Mouse (Mus musculus): ENCODE data around the gene Ranbp10.
"Not testable (repeated sequence)": the region's sequence is repeated elsewhere in the genome, so short reads cannot be mapped to it uniquely, and the experiment has no call there.

Gene Ranbp10

DNA sequence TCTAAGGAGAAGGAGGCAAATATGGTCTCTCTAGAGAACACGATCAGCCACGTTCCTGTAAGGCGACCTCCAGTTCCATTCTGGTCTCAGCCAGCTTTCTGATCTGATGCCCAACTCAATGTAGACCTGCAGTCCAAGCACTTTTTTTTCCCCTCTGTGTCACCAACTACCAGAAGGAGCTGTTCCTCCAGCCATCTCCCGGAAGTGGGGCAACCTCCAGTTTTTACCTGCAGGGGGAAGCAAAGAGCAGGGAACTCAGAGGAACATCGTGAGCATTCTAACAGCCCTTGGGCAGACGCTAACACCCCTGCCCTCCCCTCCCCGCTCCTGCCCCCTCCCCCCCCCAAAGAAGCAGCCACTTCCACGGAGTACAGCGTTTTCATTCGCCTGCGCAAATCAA lies 8.2 kb upstream of the Ranbp10 start:
- in situ Hi-C loops (cut with MboI, MseI): no loop called here

DNA sequence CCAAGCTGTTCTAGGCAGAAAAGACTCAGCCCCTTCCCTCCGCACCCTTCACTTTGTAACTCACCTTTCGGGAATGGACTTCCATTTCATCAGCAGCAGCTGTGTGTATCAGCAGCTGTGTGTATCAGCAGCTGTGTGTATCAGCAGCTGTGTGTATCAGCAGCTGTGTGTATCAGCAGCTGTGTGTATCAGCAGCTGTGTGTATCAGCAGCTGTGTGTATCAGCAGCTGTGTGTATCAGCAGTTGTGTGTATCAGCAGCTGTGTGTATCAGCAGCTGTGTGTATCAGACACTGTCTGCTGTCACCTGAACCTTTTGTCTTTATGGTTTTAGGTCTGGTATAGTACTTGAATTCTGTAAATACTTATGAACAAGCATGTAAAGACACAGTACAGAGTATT lies 6.6 kb upstream of the Ranbp10 start:
- in situ Hi-C loops (cut with MboI, MseI): not testable (repeated sequence)

DNA sequence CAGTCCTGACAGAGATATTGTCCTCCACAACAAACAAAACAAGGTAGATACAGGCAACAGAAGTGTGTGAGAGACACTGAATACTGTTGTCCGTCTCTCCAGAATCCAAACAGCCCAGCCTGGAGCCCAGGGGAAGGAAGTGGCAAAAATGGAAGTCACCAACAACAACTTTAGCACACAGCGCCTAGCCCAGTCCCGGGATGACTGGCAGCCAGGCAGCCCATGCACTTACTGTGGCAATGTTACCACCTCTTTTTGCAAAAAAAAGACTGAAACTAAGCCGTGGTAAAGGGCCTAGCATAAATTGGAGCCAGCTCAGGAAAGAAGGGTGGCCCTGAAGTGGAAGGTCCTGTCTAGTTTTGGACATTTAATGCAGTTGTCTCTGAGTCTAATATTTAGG lies 771 bp downstream of the Ranbp10 start:
- in situ Hi-C loops (cut with MboI, MseI): no loop called here

DNA sequence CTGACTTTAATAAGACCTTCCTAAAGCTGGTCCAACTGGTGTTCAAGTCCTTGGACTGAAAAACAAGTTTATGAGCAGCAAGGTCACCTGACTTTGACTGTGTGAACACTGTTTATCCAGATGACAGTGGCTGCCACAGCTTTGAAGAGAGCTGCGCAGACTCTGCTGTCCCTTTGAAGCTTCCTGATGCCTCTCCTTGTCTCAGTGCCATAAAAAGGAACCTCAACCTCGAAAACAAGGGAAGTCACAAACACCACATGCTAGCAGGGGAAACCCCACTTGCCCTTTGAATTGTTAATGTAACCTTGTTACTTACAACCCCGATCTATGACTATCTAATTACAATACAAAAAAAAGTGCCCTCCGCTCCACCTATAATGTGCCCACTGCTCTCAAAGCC lies 1.6 kb downstream of the Ranbp10 start:
- in situ Hi-C loops (cut with MboI, MseI): no loop called here

DNA sequence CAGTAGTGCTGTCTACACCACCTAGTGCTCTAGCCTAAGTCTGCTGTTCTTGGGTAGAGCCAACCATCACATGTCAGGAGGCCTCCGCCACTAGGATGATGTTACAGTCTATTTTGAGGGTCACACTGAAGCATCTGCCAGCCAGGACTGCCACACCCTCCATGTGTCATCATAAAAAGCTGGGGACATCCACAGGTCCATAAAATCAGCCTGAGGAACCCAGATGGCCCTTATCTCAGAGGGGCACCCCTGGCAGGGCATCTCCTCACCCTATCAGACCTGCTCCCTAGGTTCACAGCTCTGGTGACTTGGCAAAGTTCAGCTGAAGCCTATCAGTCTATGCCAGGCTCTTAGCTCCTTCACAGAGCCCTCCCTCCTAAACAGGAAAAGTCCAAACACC lies 6.2 kb downstream of the Ranbp10 start:
- in situ Hi-C loops (cut with MboI, MseI): no loop called here

DNA sequence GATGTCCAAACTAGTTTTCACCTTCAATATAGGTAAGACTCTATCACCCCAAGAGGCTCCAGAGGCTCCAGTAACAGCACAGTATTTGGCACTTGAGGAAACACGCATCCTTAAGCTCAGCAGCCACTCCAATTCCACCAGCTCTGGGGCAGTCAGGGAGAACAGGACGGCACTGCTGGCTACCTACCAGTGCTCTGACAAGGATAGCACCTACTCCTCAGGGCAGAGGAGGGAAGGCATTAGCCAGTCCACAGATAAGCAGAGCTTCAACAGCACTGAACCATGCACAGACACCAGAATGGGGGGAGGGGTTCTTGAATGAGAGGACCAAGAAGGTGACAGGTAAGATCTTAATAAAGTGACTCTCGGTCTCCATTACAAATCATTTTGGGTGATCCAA lies 7.5 kb downstream of the Ranbp10 start:
- in situ Hi-C loops (cut with MboI, MseI): no loop called here

DNA sequence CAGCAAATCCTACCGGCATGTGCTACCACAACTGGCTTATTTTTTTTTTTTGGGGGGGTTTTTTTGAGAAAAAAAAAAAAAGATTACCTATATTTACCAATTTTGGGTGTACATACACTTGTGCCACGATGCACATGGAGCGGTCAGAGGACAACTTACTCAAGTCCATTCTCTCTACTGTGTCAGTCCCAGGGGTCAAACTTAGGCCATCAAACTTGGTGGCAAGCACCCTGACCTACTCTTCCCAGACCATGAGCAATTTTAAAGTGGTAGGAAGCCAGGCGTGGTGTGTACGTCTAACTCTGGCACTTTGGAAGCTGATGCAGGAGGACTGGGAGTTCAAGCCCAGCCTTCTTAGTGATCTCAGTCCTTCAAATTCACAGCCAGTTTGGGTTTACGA lies 13.9 kb downstream of the Ranbp10 start:
- in situ Hi-C loops (cut with MboI, MseI): no loop called here

DNA sequence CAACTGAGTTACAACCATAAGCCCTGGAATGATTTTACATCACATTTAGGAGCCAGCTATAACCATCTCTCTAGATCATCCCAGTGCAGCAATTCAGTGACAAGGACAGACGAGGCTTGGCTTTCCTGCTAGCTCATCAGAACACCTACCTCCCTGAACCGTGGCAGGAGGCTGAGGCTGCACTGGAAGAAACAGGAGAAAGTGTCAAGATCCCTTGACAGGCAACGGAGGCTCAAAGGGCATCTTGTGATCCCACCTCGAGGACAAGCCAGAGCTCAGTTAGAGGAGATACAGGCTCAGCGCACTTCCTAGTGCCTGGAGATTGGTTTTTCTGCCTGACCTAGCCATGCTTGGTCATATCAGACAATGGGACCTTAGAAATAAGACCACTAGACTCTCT lies 14.6 kb downstream of the Ranbp10 start:
- in situ Hi-C loops (cut with MboI, MseI): no loop called here

DNA sequence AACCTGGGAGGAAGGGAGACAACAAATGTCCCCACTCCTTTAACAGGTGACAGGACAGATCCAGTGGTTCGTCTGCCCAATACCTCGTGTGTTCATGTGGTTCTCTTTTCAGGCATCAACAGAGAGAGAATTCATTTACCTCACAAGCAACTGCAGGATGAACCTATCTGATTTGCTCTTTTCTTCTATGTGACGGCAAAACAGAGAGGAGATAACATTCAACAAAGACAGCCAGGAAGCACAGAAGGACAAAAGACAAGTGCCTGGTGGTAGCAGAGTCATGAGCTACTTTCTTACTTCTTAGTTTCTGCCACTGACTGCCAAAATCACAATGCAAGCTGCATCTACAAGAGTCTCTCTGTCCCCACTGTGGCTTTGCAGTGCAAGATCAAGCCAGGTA lies 15.6 kb downstream of the Ranbp10 start:
- in situ Hi-C loops (cut with MboI, MseI): no loop called here

DNA sequence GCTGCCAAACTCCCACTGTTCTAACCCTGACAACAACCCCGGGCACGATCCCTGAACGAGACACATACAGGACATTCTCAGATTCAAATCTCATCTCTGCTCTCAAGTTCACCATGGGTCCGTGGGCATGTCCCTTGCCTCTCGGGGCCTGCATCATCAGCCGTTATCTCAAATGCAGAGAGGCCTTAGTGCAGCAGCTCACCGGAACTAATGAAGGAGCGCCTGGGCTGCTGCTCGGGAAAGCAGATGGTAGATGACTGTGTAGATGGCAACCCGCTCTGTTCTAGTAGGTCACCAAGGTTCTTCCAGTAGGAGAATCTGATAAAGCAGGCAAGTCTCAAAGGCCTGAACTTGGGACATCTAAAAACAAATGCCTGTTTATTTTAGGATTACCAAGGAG lies 16.1 kb downstream of the Ranbp10 start:
- in situ Hi-C loops (cut with MboI, MseI): no loop called here

DNA sequence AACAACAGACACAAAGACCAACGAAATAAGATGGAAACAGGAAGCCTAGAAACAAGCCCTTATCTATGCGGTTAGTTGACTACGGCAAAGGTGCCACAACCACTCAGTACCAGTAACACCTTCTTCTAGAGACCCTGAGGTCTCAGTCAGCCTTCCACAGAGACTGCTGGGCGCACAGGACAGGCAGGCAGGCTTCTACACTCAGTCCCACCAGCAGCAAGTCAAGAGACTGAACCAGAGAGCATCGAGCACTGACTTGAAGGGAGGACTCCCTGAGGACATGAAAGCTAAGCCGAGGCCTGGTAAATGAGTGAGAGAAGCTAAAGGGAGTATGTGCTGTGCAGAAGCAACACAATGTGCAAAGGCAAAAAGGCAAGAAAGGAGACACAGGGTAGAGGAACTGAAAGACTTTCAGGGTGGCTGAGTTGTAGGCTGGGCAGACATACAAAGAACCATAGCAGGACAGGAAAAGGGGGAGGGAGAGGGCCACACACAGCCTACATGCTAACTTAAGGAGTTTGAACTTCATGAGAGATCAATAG lies 16.8 kb downstream of the Ranbp10 start:
- in situ Hi-C loops (cut with MboI, MseI): no loop called here

DNA sequence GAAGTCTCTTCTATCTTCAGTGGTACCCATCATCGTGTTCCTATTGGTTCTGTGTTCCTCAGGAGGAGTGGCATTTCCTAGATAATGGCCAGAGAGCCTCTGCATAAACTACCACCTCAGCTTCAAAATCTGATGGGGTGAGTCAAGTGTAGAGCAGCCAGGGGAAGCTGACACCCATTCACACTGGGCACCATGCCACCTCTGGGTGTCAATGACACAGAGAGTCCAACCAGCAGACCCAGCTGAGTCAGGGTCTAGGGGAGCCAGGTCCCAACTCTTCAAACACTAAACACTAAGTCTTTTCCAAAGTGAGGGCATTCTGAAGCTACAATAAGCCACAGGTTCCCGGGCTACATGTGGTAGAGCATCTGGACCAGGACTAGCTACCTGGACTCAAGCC lies 18.7 kb downstream of the Ranbp10 start:
- in situ Hi-C loops (cut with MboI, MseI): no loop called here

DNA sequence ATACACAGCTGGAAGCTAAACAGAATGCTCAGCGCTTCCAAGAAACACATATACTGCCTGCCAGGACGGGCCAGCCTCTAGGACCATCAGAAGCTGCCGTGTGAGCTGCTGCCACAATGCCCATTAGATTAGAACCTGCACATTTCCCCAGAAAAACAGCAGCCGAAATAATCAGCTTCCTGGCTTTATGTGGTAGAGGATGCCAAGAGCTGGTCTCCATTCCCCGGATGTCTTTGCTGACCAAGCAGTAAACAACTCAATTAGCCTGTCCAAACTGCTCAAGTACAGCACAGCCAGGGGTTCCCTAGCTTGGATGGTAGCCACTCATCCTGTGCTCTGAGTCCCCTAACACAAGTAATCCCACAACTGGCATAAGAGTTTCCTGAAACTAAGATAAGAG lies 19.4 kb downstream of the Ranbp10 start:
- in situ Hi-C loops (cut with MboI, MseI): no loop called here

DNA sequence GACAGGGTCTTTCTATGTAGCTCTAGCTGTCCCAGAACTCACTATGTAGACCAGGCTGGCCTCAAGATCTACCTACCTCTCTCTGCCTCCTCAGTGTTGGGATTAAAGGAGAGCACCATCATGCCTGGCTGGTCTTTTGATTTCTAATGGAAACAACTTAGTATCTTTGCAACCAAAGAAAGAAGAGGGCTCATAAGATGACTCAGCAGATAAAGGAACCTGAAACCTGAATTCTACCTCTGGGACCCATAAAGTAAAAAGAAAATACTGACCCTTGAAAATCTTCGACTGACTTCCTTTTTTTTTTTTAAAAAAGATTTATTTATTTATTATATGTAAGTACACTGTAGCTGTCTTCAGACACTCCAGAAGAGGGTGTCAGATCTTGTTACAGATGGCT lies 21.2 kb downstream of the Ranbp10 start:
- in situ Hi-C loops (cut with MboI, MseI): no loop called here

DNA sequence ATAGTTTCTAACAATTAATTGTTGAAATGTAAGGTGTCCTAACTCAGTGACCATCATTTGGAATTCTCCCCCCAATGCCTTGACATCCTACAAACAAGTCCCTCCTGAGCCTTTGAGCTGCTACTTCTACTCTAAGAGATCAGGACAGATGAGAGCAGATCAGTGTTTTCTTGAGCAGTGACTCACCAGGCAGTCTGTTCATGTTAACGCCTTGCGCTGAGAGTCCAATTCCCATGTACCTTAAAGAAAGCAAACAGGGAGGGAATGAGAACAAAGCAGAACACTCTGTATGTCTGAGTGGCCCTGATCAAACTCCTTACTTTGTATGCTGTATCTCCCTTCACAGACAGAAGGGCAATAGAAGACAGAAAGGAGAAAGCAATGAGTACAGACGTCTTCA lies 21.8 kb downstream of the Ranbp10 start:
- in situ Hi-C loops (cut with MboI, MseI): no loop called here

DNA sequence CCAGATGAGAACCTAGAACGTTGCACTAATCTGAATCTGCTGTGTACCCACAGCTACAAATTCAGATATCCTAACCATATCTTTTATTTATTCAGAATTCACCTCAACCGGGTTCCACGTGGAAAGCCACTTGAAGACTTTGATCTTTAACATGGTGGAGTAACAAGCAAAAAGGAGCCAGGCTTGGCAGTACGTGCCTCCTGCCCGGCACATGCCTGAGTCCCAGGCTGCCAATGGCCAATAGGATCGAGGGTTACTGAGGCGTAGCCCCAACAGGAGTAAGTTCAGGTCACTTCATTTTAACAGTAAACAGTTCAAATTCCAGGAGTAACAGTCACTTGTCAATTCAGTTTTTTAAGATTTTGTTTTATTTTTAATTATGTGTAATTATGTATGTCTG lies 22.4 kb downstream of the Ranbp10 start:
- in situ Hi-C loops (cut with MboI, MseI): no loop called here

DNA sequence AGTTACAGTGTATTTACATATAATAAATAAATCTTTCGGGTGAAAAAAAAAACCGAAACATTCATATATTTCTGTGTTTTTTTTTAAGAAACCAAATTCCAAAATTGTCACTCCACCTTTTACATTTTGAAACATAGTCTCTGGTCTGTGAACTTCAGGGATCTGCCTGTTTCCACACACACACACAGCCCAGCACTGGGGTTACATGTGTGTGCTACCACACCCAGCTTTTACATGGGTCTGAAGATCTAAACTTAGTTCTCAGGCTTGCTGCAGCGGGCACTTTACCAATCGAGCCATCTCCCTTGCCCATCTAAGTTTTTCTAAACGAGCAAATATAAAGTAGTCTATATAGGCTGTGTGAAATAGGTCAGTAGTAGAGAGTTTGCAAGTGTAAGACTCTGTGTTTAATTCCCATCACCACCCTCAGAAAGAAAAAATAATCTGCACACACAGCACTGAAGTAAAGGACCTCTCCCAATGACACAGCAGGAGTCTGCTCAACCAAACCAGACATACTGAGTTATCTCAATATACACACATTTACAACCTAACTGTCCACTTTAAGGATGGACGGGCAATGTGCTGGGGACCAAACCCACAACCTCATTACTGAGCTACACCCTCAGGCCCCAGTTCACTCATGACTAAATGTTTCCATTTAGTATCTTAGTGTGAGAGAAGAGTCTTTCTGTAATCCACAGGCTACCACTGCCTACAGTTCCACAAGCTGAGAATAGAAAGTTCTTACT lies 25.8 kb downstream of the Ranbp10 start:
- in situ Hi-C loops (cut with MboI, MseI): no loop called here

DNA sequence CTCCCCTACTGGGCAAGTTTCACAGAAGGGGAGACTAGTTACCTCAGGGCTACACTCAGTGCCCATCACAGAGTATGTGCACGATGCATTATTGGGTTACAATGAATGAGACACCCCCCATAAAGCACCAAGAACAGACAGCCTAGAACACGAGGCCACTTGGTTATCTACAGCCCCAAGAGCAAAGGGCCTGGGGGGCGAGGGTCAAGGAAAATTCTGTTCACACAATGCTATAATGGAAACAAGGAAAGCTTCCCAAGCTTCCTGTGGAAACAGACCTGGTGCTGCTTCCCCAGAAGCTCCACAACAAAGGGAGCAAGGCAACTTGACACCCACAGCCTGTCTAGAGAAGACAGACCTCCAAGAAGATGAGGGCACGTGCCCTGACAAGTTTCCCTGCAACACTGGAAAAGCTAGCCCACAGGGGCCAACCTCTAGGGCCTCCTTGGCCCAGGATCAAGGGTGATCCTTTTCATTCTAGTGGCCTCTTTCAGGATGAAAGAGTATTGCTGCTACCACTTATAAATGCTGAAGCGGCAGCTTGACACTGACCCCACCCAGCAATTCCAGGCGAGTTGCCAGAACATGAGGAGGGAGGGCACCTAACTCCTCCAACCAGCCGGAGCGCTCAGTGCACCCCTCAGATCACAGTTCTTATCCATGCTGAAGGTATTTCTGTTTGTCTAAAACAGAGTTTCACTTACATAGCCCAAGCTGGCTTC lies 27.9 kb downstream of the Ranbp10 start:
- in situ Hi-C loops (cut with MboI, MseI): no loop called here

DNA sequence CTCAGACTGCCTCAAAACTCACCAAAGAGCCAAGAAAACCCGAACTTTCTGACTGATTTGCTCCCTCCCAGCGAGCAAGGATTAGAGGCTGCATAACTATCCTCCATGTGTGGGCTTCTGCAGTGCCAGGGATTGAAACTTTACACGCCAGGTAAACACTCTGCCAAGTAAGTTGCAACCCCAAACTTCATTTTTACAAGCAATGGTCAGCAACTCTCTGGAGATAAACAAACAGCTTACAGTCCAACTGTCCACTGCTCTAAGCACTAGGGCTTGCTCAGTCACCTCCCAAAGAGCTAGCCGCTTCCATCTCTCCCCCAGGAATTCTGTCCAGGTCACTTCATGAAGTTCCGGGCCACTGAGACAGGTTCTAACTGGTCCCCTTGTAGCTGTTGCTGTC lies 28.7 kb downstream of the Ranbp10 start:
- in situ Hi-C loops (cut with MboI, MseI): no loop called here

DNA sequence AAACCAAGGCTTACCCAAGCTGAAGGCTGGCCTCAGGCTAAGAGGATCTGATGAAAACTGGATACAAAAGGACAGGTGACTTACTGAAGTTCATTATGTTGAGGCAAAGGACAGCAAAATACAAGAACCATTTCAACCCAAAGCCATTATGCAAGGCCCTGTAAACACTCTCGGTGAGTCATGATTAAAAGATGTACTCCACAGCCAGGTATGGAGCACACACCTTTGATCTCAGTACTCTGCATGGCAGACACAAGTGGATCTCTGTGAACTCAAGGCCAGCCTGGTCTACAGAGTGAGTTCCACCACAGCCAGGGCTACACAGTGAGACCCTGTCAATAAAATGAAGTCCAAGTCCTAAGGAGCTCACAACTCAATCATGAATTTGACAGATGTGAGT lies 31.4 kb downstream of the Ranbp10 start:
- in situ Hi-C loops (cut with MboI, MseI): no loop called here

DNA sequence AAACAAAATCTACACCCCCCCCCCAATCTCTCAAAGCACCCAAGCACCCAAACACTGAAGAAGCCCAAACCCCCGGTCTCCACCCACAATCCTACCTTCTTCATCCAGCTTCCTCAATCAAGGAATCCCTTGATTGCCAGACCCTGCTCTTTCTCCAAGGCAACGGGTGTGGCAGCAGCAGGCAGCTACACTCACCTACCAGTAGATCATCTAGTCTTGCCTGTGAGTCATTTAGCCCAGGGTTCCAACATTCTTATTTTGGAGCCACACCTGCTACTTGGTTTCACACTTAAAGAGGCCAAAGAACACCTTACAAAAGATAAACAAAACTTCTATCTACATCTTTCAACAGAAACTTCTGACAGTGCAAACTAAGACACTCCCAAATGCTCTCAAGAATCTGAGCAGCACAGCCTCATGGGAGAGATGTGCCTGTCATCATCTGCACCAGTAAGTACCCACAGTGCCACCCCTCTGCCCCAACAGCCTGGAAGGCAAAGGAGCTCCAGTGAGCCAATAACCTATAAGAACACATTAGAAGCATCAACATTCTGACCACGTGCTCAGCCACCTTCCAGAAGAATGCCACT lies 33.0 kb downstream of the Ranbp10 start:
- in situ Hi-C loops (cut with MboI, MseI): no loop called here

DNA sequence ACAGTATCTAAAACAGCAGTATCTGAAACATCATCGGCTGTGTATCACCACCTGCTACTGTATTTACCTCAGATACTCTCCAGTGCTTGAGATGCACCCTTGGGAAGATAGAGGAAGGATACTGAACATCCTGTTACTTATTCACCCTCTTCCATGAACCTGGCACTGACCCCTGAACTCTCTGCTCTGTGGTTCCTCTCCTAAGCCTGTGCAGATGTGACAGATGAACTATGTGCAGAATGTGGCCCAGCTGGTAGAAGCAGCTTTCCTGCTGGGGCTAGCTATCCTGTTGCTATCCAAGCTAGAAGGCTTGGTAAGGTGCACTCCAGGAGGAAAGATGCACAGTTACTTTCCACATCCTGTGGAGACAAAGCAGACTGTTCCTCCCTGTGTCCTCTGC lies 33.8 kb downstream of the Ranbp10 start:
- in situ Hi-C loops (cut with MboI, MseI): no loop called here

DNA sequence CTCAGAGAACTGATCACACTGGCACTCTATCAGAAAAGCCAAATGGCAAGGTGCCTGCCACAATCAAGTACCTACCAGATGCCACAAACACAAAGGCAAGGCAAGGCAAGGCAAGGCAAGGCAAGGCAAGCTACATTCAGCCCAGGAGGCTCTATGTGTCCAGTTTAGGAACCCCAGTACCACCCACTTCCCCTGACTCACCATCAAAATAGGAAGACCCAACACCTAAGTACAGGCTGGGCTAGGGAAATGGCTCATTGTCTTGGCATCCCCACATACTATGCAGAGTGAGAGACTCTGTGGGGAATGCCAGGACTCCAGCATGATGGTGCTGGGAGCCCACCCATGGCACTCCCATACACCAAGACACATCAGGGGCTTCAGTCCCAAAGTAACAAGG lies 37.5 kb downstream of the Ranbp10 start:
- in situ Hi-C loops (cut with MboI, MseI): no loop called here

Measured in T-helper 1 cell (primary cell).